Mouse (Mus musculus) neutrophil, adult 5-6 weeks (primary cell): ENCODE results near the gene Pramel6. TPM values are rescaled to one million over a fixed set of nuclear protein-coding genes. Genes with fewer than 3 reads are reported as not detected.
"Not testable (repeated sequence)": the region's sequence is repeated elsewhere in the genome, so short reads cannot be mapped to it uniquely, and the experiment has no call there.

Source experiments
- ATAC-seq: fragments of 151-379, 151-347 bp; 2 replicates; pipeline ENCODE4 v1.8.0; 2017; ENCODE audit warnings: mild to moderate bottlenecking, moderate TSS enrichment; ENCODE audit not compliant: insufficient number of reproducible peaks, poor library complexity, low FRiP score, severe bottlenecking; ENCODE audit errors: extremely low read depth
- total RNA-seq: library from RNA; stranded (forward); fragments of 200-1000 nt; gene quantifications from 2 replicates; pipeline ENCODE4 v1.2.3, GENCODE M21; 2017

Pramel6 gene
- not detected in 2 replicates for total RNA-seq

GRCm38 (mm10) chr2:87506265-87506664 lies at the start of gene Pramel6:
TSS of gene Pramel6 (plus strand) at chr2:87506565.
- ATAC-seq, result no peak

- ATAC-seq, result no peak
Measured at GRCm38 (mm10) chr2:87461769-87462168, 44.6 kb upstream of the Pramel6 start.

DNA sequence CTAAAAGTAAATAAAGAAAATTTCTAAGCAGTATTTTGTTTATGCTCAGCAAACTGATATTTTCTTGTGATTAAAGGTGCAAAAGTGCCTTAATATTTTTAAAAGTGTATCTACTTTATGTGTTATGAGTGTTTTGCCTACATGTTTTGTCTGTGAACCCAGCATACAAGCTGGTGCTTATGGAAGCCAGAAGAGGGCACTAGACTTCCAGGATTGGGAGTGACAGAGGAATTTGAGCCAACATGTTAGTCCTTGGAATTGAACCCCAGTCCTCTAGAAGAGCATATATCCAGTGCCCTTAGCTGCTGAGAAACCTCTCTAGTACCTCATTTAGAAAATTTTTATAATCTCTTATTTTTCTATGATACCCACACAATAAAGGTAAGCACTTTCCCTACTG lies 26.2 kb upstream of the Pramel6 start:
- ATAC-seq, result no peak

GRCm38 (mm10) chr2:87481158-87481557 lies 25.2 kb upstream of the Pramel6 start:
- ATAC-seq, result no peak

GRCm38 (mm10) chr2:87482276-87482675 lies 24.1 kb upstream of the Pramel6 start:
- ATAC-seq, result no peak

DNA sequence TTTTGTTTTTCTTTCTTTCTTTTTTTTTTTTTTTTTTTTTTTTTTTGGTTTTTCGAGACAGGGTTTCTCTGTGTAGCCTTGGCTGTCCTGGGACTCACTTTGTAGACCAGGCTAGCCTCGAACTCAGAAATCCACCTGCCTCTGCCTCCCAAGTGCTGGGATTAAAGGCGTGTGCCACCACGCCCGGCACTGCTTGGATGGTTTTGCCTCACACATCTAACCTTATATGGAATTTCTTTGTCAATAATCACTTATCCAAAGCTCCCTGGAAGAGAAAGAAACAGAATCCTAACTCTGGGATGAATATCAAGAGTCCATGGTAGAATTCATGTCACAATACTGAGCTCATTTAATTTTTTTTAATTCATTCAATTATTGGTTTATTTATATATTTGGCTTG lies 9.4 kb upstream of the Pramel6 start, which contains the start of gene Pramel7:
Pramel7 (minus strand) TSS at position 101 of the 400 bp plus-strand sequence.
- ATAC-seq, result not testable (repeated sequence)

GRCm38 (mm10) chr2:87515046-87515445 lies 8.7 kb downstream of the Pramel6 start:
- ATAC-seq, result no peak

- ATAC-seq, result no peak
Measured at GRCm38 (mm10) chr2:87515457-87516060, 9.2 kb downstream of the Pramel6 start.

DNA sequence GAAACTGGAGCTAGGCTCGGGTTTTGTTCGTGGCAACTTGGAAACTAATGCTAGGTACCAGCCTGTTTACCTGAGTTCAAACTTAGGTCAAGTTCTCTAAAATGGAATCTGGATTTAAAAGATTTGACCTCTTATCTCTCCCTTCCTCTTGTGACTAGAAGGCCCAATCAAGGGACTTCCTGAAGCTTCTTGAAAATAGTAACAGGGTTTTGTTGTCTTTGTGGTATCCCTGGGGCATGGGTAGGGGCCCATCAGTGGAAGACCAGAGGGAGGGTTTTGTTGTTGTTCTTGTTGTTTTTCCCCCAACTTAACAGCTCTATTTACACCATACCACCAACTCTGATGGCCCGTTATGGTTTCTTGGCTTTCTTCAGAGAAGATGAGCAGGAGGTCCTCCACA lies 10.2 kb downstream of the Pramel6 start:
- no peak for ATAC-seq

DNA sequence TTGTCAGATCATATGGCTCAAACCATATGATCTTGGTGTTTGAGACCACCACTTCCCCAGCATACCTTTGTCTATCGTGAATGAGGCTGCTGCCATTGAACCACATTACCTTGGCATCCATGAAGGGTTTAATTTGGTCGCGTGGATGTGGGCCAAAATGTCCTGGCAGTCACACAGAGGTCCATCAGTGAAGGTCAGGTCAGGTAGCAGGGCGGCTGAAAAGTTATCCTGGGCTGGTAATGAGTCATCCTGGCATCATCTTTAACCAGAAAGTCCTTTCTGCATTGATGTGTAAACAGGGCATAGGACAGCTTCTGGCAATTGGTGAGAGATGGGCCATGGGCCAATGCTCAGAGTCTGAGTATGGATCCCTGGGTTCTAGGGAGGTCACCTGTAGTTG lies 14.3 kb downstream of the Pramel6 start:
- ATAC-seq, result no peak

GRCm38 (mm10) chr2:87525899-87526616 lies 19.7 kb downstream of the Pramel6 start:
- ATAC-seq, result not testable (repeated sequence)

DNA sequence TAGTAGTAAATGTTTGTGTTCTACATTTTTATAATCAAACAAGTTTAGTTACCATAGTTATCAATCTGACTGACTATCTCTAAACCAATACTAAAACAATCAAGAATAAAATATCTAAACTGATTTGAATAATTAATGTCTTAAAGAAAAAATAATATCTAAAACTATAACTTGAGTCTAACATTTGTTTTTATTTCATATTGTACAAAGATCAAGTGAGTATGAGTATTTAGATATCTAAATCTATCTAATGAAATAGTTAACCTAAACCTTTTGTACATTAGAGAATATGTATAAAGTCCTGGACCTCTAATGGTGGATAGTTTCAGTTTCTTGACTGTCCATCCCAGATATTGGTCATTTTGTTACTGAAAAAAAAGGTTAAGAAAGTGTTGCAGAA lies 25.1 kb downstream of the Pramel6 start, which contains the start of gene Olfr153:
Olfr153 (plus strand) TSS at position 301 of the 400 bp plus-strand sequence.
- ATAC-seq, result no peak

DNA sequence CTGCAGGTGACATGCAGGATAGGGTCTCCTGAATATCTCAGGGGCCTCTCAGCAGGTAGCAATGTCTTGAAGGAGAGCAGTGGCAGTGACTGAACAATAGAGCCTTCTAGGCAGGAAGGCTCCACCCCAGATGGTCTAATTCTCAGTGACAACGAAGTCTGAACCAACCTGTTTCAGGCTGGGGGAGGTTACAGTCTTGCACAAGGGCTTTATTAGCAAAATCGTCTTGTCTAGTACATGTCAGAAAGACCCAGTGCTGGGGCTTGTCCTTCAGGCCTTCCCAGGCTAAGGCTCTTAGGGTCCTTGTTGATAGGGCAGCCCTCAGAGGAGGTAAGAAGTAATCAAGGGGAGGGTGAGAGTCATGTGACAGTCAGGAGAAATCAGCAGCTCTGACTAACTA lies 28.5 kb downstream of the Pramel6 start:
- ATAC-seq, result no peak

GRCm38 (mm10) chr2:87545442-87545841 lies 39.1 kb downstream of the Pramel6 start, which contains the start of gene Olfr1128:
TSS of gene Olfr1128 (minus strand) at chr2:87545542.
- no peak for ATAC-seq

Other genes with a start within 250 kb of the Pramel6 start
- 0.12 and 0.25 TPM in 2 replicates for gene Olfr1116, start 239.0 kb upstream of the Pramel6 start, total RNA-seq
- gene Olfr1118, start 199.0 kb upstream of the Pramel6 start, total RNA-seq, result 0.49 TPM in 1 of 2 replicates, not detected in the other
- not detected in 2 replicates for gene Olfr1120, start 151.8 kb upstream of the Pramel6 start, total RNA-seq
- gene Olfr1121, start 136.7 kb upstream of the Pramel6 start, total RNA-seq, result not detected in 2 replicates
- not detected in 2 replicates for gene Olfr1122, start 120.7 kb upstream of the Pramel6 start, total RNA-seq
- gene Olfr1123, start 89.9 kb upstream of the Pramel6 start, total RNA-seq, result not detected in 2 replicates
- gene Olfr1124, start 76.3 kb upstream of the Pramel6 start, total RNA-seq, result not detected in 2 replicates
- not detected in 2 replicates for gene Olfr1126, start 52.6 kb upstream of the Pramel6 start, total RNA-seq
- gene Pramel7, start 9.5 kb upstream of the Pramel6 start, total RNA-seq, result not detected in 2 replicates
- gene Olfr153, start 25.2 kb downstream of the Pramel6 start, total RNA-seq, result not detected in 2 replicates
- not detected in 2 replicates for gene Olfr1128, start 39.0 kb downstream of the Pramel6 start, total RNA-seq
- gene Olfr1129, start 67.3 kb downstream of the Pramel6 start, total RNA-seq, result not detected in 2 replicates
- gene Olfr1130, start 99.6 kb downstream of the Pramel6 start, total RNA-seq, result not detected in 2 replicates
- gene Olfr1131, start 120.5 kb downstream of the Pramel6 start, total RNA-seq, result 0.49 TPM in 1 of 2 replicates, not detected in the other
- 0.12 TPM in 1 of 2 replicates, not detected in the other for gene Olfr1132, start 131.0 kb downstream of the Pramel6 start, total RNA-seq
- gene Olfr1133, start 140.8 kb downstream of the Pramel6 start, total RNA-seq, result not detected in 2 replicates
- not detected in 2 replicates for gene Olfr1134, start 151.9 kb downstream of the Pramel6 start, total RNA-seq
- gene Olfr1135, start 167.1 kb downstream of the Pramel6 start, total RNA-seq, result not detected in 2 replicates
- gene Olfr1136, start 187.4 kb downstream of the Pramel6 start, total RNA-seq, result not detected in 2 replicates
- gene Olfr1137, start 206.6 kb downstream of the Pramel6 start, total RNA-seq, result not detected in 2 replicates
- gene Olfr1138, start 233.4 kb downstream of the Pramel6 start, total RNA-seq, result not detected in 2 replicates
- not detected in 2 replicates for gene Olfr1140, start 237.2 kb downstream of the Pramel6 start, total RNA-seq
- not detected in 2 replicates for gene Olfr1141, start 247.4 kb downstream of the Pramel6 start, total RNA-seq